Mouse (Mus musculus) adrenal gland, adult 2 months (tissue): Measurements from ENCODE around the gene B4galt2. TPM values are rescaled to one million over a fixed set of nuclear protein-coding genes. Genes with fewer than 3 reads are reported as not detected.

Source experiments
- DNase-seq: peaks from one replicate; pipeline ENCODE4 v3.0.0; 2021
- polyA plus RNA-seq: library from polyadenylated mRNA; depleted of rRNA; stranded (reverse); fragments of >200 nt; gene quantifications from 2 replicates; pipeline ENCODE4 v1.2.3, GENCODE M21; 2012
- total RNA-seq, 2 experiments: library from RNA; stranded (reverse); gene quantifications; 2 replicates each; pipeline ENCODE4 v1.2.3; 2021

B4galt2 gene
- total and polyA plus RNA-seq, 3 experiments, result 8.7 to 65.8 (median 12.1) TPM

DNA sequence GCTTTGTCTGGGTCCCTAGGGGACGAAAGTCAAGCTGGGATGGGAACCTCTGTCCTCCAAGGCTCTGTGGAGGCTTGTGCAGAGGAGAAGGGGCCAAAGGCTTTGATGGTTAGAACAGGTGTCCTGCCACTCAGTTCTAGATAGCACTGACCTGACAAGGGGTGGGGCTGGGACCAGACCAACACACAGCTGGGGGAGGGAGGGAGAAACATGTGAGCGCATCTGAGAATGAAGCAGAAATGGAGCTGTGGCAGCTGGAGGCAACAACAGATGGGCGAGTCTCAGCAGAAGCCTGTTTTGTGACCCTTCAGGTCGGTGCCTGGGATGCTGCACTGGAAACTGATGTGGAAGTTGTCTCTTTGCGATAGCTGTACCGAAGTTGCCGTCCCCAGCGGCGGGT is 14.0 kb downstream of the B4galt2 start:
- DNase-seq, result no peak

DNA sequence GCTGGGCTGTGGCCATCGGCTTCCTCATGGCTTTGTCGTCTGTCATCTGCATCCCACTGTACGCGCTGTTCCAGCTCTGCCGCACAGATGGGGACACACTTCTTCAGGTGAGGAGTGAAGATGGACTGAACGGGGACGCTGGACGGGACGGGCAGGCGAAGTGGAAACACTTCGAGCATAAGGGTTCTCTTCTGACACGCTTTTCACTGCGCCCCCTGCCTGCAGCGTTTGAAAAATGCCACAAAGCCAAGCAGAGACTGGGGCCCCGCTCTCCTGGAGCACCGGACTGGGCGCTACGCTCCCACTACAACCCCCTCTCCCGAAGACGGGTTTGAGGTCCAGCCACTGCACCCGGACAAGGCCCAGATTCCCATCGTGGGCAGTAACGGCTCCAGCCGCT is 15.5 kb downstream of the B4galt2 start:
- DNase-seq, result peak; percentile 56

DNA sequence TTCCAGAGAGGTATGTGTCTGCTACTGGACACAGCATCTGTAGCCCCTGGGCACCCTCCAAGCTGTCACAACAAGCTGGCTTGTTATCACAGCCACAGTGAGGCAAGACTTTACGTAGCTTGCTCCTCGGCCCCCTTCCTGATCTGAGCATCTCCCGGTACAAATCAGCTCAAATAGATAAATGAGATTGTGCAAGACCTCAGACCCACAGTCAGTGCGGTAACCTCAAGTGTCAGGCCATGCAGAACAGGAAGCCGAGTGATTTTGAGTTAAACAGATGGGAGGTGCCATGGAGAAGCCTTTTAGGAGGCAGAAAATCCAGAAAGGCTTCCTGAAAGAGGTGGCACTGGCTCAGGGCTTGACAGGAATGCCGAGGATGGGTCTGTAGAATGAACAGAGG is 16.3 kb downstream of the B4galt2 start:
- DNase-seq, result no peak

DNA sequence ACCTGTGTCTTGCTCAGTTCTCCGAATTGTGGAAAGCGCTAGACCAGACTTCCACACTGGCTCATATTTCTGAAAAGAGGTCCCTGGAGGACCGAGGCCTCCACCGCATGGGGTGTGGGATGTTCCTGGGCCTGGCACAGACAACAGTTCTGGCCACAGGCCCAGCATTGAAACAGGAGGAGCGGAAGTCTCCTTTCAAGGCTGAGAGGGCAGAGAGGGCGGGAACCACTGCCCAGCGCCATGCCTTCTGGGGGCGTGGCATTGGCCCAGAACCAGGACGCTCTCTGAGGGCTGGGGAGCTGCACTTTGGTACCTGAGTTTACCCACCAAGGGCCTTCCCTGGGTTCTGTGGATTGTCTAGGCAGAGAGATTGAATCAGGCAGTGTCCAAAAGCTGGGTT is 17.2 kb downstream of the B4galt2 start:
- peak; percentile 93 for DNase-seq

DNA sequence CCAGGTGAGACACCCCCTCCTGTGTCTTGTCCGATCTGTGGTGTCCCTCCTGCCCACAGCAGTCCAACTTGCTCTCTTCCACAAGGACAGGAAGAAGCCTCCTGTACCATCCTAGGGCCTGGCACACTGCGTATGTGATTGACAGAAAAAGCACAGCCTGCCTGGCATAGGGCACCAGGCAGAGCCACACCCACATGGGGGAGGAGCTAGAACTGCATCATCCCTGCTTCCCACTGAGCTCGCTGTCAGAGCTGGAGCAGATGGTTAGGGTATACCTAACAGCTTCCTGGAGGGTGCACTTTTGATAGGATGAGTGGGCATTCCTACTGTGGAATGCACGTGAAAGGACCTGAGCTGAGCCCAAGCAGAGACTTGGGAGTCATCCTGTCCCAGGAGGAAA is 20.5 kb downstream of the B4galt2 start:
- DNase-seq, result peak; percentile 52

DNA sequence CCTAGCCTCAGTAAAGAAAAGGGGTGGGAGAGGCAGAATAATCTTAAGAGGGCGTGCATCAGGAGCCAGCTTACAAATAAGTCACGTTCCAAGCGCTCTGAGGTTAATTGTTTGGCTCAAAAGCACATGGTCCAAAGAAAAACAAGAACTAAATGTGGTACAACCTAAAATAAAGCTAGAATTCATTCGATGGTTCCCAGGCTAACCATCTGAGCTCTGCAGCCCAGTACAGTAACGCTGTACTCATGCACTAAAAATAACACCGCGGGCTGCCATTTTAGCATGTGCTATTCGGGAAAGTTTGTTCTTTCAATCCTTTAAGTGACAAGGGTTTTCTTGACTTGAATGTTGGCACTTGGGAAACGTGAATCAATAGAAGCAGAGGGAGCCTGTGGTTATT is 22.7 kb downstream of the B4galt2 start:
- no peak for DNase-seq

DNA sequence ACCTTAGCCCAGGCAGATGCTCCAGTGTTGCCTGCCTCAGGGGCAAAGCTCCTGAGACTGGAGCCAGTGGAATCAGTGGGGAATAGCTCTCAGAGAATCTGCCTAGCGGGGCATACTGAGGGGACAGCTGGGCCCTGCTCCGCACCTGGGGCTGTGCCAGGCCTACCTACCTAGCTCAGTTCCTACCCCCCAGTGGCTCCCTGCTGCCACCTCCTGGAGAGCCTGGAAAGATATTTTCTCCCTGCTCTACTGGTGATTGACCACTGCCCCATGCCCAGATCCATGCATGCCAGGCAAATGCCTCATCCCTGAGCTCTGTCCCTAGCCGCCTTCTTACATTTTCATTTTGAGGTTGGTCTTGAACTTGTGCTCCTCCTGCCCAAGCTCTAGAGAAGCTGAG is 24.5 kb downstream of the B4galt2 start:
- DNase-seq, result peak; percentile 66

DNA sequence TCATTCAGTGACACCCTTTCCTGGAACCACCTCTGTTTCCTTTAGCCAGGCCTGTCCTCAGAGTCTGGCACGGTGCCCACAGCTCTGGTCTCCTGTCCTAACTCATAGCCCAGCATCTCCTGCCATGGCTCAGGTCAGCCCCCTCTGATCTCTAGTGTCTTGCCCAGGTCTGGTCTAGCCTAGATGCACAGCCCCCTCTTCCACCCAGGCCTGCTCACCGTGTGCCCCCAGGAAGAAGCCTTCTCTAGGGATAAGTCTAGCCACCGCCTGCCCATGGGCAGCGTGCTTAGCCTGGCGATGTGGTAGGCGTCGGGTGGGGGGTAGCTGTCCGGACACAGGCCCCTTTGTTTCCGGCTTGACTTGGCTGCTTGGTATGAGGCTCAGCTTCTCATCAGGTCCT is 28.1 kb downstream of the B4galt2 start:
- DNase-seq, result no peak

DNA sequence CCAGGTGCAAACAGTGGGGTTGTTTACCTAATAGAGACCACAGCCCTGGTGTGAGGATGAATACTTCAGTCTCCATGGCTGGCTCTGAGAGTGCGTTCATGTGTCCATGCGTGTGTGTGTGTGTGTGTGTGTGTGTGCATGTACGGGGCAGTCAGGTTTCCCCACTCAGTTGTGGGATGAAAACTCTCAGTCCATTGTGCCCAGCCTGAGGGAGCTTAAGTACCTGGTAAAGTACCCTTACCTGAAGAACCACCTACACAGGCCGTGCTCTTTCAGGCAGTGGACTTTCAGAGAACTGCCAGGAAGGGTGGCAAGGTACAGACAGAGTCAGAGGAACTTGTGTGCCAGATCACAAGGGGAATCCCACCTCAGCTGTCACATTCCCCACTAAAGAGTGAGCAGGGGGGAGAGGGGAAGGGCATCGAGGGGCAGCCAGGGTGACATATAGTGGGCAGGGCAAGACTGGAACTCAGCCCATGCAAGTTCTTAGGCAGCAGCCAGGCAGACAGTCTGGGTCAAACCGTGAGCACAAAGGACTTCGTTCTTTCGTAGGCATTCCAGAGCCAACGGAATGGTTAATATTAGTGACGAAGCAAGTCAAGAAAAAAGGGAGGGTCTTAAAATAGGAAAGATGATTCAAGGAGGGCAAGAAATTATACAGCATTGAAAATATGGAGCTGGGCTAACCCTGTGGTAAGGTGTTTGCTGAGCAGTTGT is 31.0 kb downstream of the B4galt2 start:
- no peak for DNase-seq

DNA sequence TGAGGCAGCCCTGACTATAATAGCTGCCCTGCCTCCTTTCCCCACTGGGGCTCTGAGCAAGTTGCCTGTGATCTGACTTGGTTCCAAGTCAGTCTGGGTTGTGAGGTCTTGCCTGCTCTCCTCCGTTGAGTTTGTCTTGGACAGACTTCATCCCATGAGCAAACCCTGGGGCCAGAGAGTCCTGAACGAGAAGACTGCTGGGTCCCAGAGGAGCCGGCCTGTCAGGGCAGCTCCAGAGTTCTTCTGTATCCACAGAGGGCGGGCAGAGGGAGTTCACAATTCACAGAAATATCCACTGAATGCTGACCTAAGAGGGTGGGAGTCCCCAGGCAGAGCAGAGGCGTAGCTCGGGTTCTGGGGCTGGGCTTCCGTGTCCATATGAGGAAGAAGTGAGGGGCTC is 32.4 kb downstream of the B4galt2 start:
- peak; percentile 41 for DNase-seq

DNA sequence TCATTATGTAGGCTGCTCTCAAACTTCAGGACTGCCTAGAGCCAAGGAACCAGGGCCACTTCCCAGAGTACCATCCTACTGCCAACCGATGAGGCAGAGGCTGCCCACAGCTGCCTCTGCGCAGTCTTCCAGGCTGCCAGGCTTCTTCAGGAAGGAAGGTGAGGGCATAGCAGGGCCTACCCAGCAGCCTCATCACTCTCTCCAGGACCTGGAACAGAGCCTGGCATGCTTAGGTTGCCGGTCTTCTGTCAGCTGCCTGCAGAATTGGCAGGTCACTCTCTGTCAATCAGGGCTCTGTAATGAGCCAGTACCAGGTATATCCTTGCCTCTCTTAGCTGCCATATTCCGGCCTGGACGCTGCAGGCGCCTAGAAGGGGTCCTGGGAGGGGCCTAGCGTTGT is 33.1 kb downstream of the B4galt2 start:
- no peak for DNase-seq

DNA sequence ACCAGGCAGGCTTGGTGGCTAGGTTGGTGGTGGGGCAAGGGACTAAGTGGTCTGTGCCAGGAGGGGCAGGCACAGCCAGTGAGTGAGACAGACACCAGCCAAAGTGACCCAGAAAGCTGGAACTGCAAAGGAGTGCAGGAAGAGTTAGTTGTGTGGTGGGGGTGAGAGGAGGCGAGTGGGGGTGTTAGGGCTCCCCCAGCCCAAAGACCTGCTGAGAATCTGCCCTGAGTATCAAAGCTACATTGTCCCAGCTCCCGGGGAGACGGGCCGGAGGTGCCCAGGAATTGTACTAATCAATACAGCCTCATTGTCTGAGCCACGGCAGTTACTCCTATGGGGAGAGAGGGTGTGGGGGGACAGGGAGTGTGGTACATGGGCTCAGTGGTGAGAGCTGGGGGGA is 33.8 kb downstream of the B4galt2 start:
- no peak for DNase-seq

DNA sequence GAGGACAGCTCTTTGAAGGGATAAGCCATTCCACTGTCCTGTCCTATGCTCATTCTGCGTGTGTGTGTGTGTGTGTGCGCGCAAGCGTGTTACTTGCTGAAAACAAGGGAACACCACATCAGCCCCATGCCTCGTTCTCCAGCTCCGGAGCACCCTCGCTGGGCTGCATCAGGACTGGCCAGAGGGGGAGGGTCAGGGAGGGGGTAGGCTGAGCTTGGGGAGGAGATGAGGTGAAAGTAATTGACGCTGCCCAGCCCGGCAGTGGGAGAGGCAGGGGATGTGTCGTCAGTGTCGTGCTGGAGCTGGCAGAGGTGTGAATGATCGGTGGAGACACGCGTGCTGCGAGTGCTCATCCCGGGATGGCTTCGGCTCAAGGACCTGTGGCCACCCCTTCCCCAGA is 34.2 kb downstream of the B4galt2 start:
- DNase-seq, result no peak

DNA sequence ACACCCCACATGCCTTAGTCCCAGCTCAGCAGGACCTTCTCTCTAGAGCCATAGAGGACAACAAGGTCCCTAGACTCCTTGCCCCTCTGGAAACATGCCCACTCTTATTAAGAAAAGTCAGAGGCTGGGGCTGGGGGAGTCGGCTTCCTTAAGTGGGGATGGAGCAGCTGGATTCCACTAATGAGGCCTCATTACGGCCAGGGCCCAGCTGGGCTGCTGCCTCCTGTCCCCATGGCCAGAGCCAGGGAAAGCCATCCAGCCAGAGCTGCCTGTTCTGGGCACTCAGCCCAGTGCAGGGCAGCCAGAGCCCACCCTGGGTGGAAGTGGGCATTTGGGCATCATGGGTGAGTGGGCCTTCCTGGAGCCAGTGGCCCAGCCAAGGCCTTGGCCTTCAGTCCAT is 36.3 kb downstream of the B4galt2 start:
- no peak for DNase-seq

DNA sequence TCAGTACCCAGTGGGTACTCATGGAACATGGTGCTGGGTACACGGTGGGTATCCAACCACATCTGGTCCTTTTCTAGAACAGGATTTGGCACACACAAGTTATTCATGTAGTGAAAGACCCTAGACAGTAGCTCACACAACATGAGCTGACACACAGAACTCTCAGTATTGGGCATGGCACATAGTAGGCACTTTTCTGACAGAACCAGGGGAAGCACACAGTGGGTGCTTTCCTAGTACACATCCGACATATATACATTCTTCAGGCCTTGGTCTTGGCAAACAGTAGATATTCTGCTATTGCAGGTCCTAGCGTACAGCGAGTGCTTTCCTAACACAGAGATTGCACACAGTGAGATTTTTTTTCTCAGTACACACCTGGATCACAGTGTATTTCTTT is 37.0 kb downstream of the B4galt2 start:
- DNase-seq, result no peak

DNA sequence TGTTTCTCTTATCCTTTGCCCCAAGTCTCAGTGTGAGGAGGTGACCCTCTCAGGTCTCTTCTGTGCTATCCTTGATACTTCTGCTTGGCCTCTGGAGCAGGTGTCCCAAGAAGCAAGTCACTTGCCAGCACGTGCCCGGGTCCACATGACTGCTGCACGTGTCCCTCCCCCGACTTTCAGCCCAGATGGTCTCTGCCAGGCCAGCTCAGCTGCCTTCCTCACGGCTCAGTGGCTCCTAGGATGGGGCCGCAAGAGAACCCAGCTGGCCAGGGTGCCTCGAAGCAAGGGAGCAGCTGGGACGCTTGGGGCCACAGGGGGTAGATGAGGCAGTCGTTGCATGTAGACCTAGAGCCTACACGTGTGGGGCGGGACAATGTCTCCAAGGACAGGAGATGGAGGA is 38.0 kb downstream of the B4galt2 start:
- no peak for DNase-seq

DNA sequence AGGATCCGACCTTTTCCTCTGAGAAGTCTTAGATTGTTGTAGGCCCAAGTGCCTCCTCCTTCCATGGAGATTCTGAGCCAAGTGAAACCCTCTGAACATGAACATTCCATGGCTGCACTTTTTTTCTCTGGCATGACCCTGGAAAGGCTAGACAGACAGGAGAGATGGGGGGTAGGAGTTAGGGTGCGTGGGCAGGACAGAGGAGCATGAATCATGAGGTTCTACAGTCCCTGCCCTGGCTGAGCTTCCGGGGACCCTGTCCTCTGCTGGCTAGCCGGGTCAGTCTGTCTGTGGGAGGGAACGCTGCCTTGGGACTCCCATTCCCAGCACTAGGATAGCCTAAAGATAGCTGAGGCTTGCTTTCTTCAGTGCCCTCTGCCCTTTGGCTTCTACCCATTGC is 38.8 kb downstream of the B4galt2 start:
- peak; percentile 46 for DNase-seq

DNA sequence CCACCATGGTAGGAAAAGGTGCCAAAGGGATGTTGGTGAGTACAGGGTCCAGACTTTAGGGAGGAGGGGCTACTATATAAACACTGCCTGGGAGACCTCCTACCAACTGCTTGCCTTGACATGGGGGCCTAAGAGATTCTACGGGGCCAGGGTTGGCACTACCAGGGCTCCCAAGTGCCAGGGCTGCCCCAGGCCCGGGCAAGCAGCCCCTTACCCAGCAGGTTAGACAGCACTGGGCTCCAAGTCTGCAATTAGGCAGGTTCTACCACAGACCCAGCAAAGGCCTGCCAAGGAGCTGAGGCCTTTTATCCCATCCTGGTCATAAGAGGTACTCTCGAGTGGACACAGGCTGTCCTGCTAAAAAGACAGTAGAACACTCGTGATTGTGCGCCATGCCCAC is 40.2 kb downstream of the B4galt2 start:
- DNase-seq, result no peak

DNA sequence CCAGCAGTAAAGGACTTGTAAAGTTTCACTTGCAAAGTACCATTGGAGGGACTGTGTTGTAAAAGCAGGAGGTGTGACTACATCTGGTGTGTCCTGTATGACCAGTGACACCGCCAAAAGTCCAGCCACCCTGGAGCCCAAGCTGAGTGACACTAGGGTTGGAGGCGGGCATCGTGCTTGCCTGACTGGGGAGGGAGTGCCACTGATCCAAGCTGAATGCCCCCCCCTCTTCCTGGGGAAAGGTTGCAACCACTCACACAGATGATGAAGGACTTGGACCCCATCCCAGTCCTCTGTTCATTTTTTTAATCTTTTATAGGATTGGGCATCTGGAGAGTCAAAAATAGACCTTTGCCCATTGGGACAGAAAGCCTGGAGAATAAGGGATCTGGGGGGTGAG is 41.7 kb downstream of the B4galt2 start:
- no peak for DNase-seq

DNA sequence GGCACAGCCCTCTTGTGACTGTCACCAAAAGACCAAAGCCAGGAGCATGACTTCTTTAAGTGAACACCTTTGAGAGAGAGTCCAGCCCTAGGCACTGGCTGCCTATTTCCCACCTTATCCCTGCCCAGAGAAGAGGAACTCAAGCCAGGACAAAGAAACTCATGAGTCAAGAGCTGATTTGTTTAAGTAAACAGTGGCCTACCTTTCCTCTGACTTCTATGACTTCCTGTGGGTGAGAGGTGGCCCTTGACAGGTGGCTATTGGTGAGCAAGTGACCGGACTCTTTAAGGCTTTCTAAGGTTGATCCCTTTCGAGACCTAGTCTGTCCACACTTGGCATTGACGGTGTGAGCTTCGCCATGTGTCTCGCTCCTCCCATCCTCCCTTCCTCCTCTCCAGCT is 42.5 kb downstream of the B4galt2 start:
- no peak for DNase-seq

DNA sequence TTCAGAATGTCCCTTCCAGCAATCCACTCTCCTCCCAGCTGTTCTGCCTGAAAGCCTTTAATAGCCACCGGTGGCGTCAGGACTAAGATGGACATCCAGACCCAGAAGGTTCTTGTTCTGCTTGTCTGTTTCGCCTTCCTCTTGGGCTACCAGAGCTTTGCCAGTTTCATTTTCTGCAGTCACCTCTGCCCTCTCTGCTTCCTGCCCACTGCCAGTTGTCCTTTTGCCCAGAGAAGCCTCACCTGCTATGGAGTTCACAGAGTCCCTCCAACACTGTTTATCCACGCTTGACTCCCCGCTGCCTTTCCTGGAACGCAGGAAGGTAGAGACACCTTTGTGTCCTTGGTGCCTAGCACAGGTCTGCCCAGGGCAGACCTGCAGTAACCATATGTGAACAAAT is 43.9 kb downstream of the B4galt2 start:
- no peak for DNase-seq

DNA sequence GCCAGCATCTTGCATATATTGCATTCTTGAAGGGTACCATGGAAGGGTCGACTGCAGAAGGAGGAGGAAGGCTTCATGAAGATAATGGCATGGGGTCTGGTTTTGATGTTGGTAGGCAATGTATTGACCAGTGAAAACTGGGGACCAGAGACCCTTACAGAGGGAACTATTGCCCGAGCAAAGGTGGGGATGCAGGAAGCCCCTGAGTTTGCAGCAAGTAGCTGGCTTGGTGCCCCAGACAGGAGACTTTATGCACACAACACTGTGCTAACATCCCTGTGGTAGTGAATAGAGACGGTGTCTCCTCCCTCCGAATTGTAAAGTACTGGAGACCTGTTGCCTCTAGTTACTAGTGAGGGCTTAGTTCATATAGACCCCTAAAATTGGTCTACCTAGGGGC is 46.0 kb downstream of the B4galt2 start:
- no peak for DNase-seq

DNA sequence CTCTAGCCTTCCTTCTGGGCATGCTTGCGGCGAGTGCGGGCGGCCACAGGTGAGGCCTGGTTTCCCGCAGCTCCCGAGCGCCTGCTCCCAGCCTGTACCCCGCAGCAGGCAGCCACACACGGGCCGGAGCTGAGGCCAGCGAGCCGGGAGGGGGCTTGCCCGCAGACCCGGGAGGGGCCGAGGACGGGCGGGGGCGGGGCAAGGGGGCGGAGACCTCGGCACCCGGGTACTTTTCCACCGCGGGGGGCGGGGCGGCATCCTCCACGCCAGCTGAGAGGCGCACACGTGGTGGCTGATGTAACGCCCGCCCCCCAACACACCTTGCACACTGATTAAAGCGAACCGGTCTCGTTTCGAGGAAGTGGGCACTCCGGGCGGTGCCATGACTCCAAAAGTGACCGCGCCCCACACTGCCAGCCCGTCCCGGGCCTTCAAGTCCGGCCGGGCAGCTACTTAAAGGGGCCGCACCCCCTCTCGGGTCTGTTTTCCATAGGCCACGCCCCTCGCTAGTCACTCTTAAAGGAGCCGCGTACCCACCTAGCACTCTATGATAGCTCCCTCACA is 47.0 kb downstream of the B4galt2 start:
- peak; percentile 94 for DNase-seq

DNA sequence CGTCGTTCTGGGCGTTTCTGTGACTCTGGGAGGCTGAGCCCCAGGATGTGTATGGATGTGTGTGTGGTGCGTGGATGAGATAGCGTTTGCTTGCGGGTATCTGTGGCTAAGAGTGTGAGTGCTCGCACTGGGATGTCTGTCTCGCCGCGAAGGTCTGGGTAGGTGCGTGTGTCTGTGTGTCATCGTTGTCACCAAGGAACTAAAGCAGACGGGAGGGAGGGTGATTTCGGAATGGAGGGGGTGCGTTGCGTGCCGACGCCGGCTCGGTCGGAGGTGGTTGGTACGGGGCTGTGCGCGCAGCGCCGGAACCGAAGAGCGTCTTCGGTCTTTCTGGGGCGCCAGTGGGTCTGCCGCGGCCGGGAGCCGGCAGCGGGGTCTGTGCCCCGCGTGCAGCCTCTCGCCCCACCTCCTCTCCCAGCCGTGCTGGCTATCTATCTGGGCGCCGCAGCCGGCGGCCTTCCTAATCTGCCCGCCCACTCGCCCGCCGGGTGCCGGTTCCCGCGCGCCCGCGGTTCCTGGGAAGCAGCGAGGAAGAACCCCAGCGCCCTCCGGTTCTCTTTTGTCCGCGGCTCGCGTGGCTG is 47.7 kb downstream of the B4galt2 start:
- peak; percentile 79 for DNase-seq
